Mouse (Mus musculus): ENCODE measurements around the gene Plekha6. TPM values are rescaled to one million over a fixed set of nuclear protein-coding genes. Genes with fewer than 3 reads are reported as not detected.

Plekha6 gene
- total and polyA plus RNA-seq, 3 experiments: 11.8 to 28.5 TPM; not detected in 1

GRCm38 (mm10) chr1:133132388-133133326 is 31.4 kb upstream of the Plekha6 start (continued):
- TF ChIP-seq RAD21 (IDR thresholded peaks at IDR 0.05; ENCODE audit: low read depth, low read length) (no peak), POLR2AphosphoS5 (IDR thresholded peaks at IDR 0.05; ENCODE audit: borderline replicate concordance, low read depth, low read length) (no peak), E2F4 (IDR thresholded peaks at IDR 0.05; ENCODE audit: borderline replicate concordance, low read depth, low read length) (no peak), SIN3A (IDR thresholded peaks at IDR 0.05; ENCODE audit: low read length) (peak; percentile 77), GABPA (IDR thresholded peaks at IDR 0.05; ENCODE audit: low read depth, low read length) (no peak), MYC (IDR thresholded peaks at IDR 0.05; ENCODE audit: low read depth, low read length) (0 out of 2 replicates have a peak, but pooled peaks have one; percentile 30), ZKSCAN1 (IDR thresholded peaks at IDR 0.05; ENCODE audit: low read depth, low read length) (no peak), CHD2 (IDR thresholded peaks at IDR 0.05; ENCODE audit: low read length) (no peak), ZNF384 (IDR thresholded peaks at IDR 0.05; ENCODE audit: low read depth, low read length) (no peak), TCF12 (IDR thresholded peaks at IDR 0.05; ENCODE audit: low read depth, low read length) (peak; percentile 25; the same call in 1 of the 2 replicates), RCOR1 (IDR thresholded peaks at IDR 0.05; ENCODE audit: low read depth, low read length) (no peak), BHLHE40 (IDR thresholded peaks at IDR 0.05; ENCODE audit: borderline replicate concordance, low read depth, low read length) (no peak), MYB (IDR thresholded peaks at IDR 0.05; ENCODE audit: low read depth, low read length) (peak; percentile 40; the same call in 1 of the 2 replicates), NELFE (IDR thresholded peaks at IDR 0.05; ENCODE audit: low read depth, low read length) (no peak; the same call in none of the 2 replicates), MXI1 (IDR thresholded peaks at IDR 0.05; ENCODE audit: low read depth, low read length) (peak; percentile 34), MAFK (IDR thresholded peaks at IDR 0.05; ENCODE audit: borderline replicate concordance, low read depth, low read length) (no peak), MEF2A (IDR thresholded peaks at IDR 0.05; ENCODE audit: extremely low read depth, insufficient replicate concordance, low read depth, low read length, poor library complexity, severe bottlenecking) (no peak), TAL1 (IDR thresholded peaks at IDR 0.05; ENCODE audit: low read length) (no peak), ETS1 (IDR thresholded peaks at IDR 0.05; ENCODE audit: low read depth, low read length) (0 out of 2 replicates have a peak, but pooled peaks have one; percentile 8), TBP (IDR thresholded peaks at IDR 0.05; ENCODE audit: low read depth, low read length) (0 out of 2 replicates have a peak, but pooled peaks have one; percentile 29), HCFC1 (IDR thresholded peaks at IDR 0.05; ENCODE audit: low read depth, low read length) (no peak), MAX (IDR thresholded peaks at IDR 0.05; ENCODE audit: low read length) (no peak), USF2 (IDR thresholded peaks at IDR 0.05; ENCODE audit: borderline replicate concordance in 1 of 2, insufficient read depth in 1 of 2, low read depth in 1 of 2, low read length in 2 of 2) (no peak), GATA1 (IDR thresholded peaks at IDR 0.05; ENCODE audit: low read depth, low read length) (peak; percentile 37; the same call in 1 of the 2 replicates)

All from MEL (cell line).